Mouse (Mus musculus) gonadal fat pad, adult 2 months (tissue): ENCODE results near the gene Gm5244. TPM values are rescaled to one million over a fixed set of nuclear protein-coding genes. Genes with fewer than 3 reads are reported as not detected.

ENCODE experiments used
- polyA plus RNA-seq: library from polyadenylated mRNA; depleted of rRNA; stranded (reverse); fragments of >200 nt; gene quantifications from 2 replicates; pipeline ENCODE4 v1.2.3, GENCODE M21; 2012; rRNA removed

Gm5244 gene
- polyA plus RNA-seq, 1 experiment: not detected

Other genes starting within 250 kb of the Gm5244 start
- 0.08 and 0.19 TPM in 2 replicates for gene Gm4952, start 246.7 kb upstream of the Gm5244 start, polyA plus RNA-seq
- 0.07 and 0.22 TPM in 2 replicates for gene Glyat, start 213.4 kb upstream of the Gm5244 start, polyA plus RNA-seq
- 0.09 TPM in 1 of 2 replicates, not detected in the other for gene Olfr1442, start 176.2 kb upstream of the Gm5244 start, polyA plus RNA-seq
- gene Olfr1443, start 168.6 kb upstream of the Gm5244 start, polyA plus RNA-seq: not detected in 2 replicates
- 0.72 and 1.3 TPM in 2 replicates for gene Keg1, start 150.9 kb upstream of the Gm5244 start, polyA plus RNA-seq
- gene Cntf, start 81.0 kb upstream of the Gm5244 start, polyA plus RNA-seq: 0.57 and 1.2 TPM in 2 replicates
- 21.8 and 24.6 TPM in 2 replicates for gene Zfp91, start 50.6 kb upstream of the Gm5244 start, polyA plus RNA-seq
- gene Lpxn, start 50.5 kb upstream of the Gm5244 start, polyA plus RNA-seq: 6.1 and 8.2 TPM in 2 replicates
- gene Olfr1444, start 10.6 kb downstream of the Gm5244 start, polyA plus RNA-seq: not detected in 2 replicates
- gene Olfr1445, start 37.2 kb downstream of the Gm5244 start, polyA plus RNA-seq: not detected in 2 replicates
- gene Olfr1446, start 46.8 kb downstream of the Gm5244 start, polyA plus RNA-seq: not detected in 2 replicates
- not detected in 2 replicates for gene Olfr1447, start 57.1 kb downstream of the Gm5244 start, polyA plus RNA-seq
- not detected in 2 replicates for gene Olfr1448, start 77.7 kb downstream of the Gm5244 start, polyA plus RNA-seq
- not detected in 2 replicates for gene Olfr1449, start 84.2 kb downstream of the Gm5244 start, polyA plus RNA-seq
- gene Olfr1450, start 103.6 kb downstream of the Gm5244 start, polyA plus RNA-seq: not detected in 2 replicates
- gene Olfr1451, start 148.3 kb downstream of the Gm5244 start, polyA plus RNA-seq: not detected in 2 replicates
- gene Olfr1453, start 181.6 kb downstream of the Gm5244 start, polyA plus RNA-seq: not detected in 2 replicates
- not detected in 2 replicates for gene Olfr1454, start 213.9 kb downstream of the Gm5244 start, polyA plus RNA-seq